Mouse (Mus musculus): Measurements from ENCODE around the gene Klf1.
"Not testable (repeated sequence)": the region's sequence is repeated elsewhere in the genome, so short reads cannot be mapped to it uniquely, and the experiment has no call there.

The Klf1 gene

DNA sequence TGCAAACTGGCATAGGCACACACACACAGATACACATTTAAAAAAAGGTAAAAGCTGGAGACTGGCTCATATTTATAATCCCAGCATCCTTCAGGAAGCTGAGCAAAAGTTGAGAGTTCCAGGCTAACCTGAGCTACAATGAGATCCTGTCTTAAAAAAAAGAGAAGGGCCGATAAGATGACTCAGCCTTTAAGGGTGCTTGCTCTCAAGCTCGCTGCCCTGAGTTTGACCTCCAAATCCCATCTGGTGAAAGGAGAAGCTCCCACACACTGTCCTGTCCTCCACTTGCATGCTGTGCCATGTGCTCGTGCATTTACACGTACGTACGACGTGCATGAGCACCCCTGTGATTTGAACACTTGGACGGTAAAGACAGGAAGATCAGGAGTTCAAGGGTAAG is 5.8 kb downstream of the Klf1 start:
- in situ Hi-C loops (cut with MboI), result no loop called here

GRCm38 (mm10) chr8:84907979-84908378 is 6.3 kb downstream of the Klf1 start:
- in situ Hi-C loops (cut with MboI), result not testable (repeated sequence)

DNA sequence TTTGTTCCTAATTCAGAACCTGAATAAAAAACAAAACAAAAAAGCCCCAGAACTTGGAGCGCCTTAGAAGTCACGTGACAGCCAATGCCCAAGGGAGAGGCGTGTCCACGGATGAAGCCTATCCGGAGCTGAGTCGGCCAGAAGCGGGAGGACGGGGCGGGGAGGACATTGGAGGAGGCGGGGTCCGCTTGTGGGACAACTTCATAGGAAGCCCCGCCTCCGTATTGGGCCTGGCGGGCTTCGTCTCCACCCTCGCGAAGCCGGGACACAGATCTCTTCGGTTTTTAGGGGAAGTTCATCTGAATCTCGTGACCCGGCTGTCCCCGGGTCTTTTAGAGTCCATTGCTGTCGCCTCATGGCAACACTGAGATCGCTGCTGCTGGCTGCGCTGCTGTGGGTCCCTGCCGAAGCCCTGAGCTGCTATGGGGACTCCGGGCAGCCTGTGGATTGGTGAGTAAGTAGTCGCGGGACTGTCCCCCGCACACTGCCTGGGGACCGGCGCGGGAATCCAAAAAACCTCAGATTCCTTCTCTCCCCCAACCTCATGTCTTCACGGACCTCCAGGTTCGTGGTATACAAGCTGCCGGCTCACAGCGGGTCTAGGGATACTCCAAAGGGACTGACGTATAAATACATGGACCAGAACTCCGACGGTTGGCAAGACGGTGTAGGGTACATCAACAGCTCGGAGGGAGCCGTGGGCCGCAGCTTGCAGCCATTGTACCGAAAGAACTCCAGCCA is 6.9 kb downstream of the Klf1 start, which contains the start of gene Dnase2a:
TSS of gene Dnase2a (plus strand) at position 140 of the 741 bp plus-strand sequence.
- in situ Hi-C loops (cut with MboI), result no loop called here

DNA sequence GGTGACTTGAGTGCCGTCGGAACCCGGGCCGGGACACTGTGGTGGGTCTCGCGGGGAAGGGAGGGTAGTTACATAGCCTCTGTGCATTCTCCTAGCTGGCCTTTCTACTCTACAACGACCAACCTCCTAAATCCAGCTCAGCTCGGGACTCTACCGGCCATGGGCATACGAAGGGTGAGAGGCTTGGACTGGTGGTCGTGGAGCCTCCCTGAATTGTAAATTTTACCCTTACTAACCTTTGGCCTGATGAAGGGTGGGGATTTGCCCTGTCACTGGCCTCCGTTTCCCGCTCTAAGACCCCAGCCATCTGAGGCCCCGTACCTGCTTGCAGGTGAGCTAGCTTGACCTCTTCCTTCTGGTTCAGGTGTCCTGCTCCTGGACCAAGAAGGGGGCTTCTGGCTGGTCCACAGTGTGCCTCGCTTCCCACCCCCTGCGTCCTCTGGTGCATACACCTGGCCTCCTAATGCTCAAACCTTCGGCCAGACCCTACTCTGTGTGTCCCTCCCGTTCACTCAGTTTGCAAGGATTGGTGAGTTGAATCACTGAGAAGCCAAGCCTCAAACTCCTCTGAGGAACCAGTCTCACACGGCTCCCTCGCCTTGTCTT is 7.5 kb downstream of the Klf1 start:
- in situ Hi-C loops (cut with MboI), result no loop called here

- in situ Hi-C loops (cut with MboI), result no loop called here
Measured at GRCm38 (mm10) chr8:84909949-84910348, 8.2 kb downstream of the Klf1 start.

- in situ Hi-C loops (cut with MboI), result no loop called here
Measured at GRCm38 (mm10) chr8:84910551-84910950, 8.8 kb downstream of the Klf1 start.

DNA sequence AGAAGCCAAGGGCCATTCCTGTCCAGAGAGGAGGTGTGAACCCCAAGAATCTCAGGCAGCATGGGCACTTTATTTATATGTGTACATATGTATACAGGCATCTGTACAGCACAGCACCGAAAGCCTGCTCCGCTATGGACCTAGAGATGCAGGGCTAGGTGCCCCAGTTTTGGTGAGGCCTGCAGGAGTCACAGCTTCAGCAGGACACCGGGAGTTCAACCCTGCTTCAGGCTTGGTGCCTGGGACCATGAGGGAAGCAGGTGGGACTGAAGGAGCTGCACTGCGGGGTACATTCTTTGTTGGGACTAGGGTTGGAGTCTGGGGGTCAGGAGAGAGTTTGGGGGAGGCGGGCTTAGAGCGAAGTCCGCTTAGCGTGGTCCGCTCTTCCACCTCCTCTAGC is 10.1 kb downstream of the Klf1 start:
- in situ Hi-C loops (cut with MboI), result no loop called here

DNA sequence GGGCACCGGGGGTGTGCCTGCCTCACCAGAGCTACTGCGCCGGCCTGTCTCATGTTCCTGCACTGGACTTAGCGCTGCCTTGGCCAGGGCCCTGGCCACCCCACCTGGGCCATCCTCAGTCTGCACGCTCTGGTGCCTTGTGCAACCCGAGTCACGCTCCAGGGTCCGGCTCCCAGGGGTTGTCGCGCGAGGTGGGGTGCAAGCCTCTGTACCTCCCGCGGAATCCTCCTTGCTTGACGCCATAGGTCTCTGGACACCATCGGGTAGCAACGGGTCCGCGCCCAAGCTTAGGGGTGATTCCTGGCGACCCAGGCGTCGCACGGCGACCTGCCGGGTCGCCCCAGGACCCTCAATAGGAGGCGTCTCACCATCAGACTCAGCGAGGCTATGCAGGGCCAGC is 10.7 kb downstream of the Klf1 start:
- in situ Hi-C loops (cut with MboI), result no loop called here

DNA sequence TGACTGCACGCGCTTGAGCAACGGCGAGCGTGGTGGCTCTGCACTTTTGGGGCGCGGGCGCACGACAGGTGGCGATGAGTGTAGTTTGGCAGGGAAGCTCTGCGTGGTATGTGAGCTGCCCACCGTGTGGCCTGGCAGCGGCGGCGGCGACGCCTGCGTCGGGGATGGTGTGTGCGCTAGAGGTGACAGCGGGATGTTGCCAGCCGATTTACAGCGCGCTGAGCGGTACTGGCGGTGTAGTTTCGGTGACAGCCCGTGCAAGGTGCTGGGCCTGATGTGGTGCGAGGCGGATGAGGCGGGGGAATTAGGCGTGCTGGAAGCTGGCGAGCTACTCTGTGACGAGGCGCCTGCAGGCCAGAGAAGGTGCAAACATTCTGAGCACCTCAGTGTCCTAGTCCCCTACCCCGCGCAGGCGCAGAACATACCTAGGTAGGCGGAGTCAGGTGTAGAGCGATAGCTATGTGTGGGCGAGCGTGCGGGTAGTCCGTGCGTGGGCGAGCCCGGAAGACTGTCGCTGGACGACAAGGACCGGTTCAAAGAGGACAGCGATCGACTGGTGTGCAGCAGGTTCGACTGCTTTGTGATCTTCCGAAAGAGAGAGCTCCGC is 11.3 kb downstream of the Klf1 start:
- in situ Hi-C loops (cut with MboI), result no loop called here

- in situ Hi-C loops (cut with MboI), result no loop called here
Measured at GRCm38 (mm10) chr8:84913502-84913900, 11.8 kb downstream of the Klf1 start.

GRCm38 (mm10) chr8:84913960-84914359 is 12.2 kb downstream of the Klf1 start:
- in situ Hi-C loops (cut with MboI), result no loop called here

GRCm38 (mm10) chr8:84915269-84915668 is 13.5 kb downstream of the Klf1 start:
- in situ Hi-C loops (cut with MboI), result no loop called here

- in situ Hi-C loops (cut with MboI), result no loop called here
Measured at GRCm38 (mm10) chr8:84917781-84918180, 16.1 kb downstream of the Klf1 start.

GRCm38 (mm10) chr8:84918646-84919045 is 16.9 kb downstream of the Klf1 start:
- in situ Hi-C loops (cut with MboI), result no loop called here

- in situ Hi-C loops (cut with MboI), result no loop called here
Measured at GRCm38 (mm10) chr8:84921596-84921995, 19.9 kb downstream of the Klf1 start.

DNA sequence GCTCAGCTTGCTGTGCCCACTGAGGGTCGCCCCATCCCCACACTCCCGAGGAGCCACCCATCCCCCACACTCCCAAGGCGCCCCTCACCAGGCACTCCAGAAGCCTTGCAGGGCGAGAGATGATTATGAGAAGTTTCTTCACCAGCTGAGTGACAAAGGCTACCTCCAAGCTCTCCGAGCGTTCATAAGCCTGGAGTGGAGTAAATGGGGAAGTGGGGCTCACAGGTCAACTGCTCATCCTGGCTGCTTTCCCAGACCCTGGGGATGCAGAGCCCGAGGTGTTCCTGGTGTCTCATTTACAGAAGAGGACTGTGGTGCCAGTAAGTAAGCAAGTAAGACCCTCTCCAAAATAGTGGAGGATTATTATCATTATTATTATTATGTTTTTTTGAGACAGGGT is 23.8 kb downstream of the Klf1 start:
- in situ Hi-C loops (cut with MboI), result no loop called here

DNA sequence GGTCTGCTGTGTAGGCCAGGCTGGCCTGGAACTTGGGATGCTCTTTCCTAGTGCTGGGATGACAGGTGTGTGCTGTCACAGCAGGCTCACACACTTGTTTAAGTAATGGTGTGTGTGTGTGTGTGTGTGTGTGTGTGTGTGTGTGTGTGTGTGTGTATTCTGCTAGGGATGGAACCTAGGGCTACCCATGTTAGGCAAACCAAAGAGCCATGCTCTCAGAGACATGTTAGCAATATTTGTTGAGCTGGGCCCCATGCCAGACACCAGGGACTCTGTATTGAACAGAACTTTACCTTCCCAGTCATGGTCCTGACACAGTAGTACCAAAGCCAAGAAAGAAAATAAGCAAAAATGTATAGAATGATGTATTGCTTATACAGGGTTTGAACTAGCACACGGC is 25.8 kb downstream of the Klf1 start:
- in situ Hi-C loops (cut with MboI), result no loop called here

GRCm38 (mm10) chr8:84928456-84929306 is 27.0 kb downstream of the Klf1 start:
- in situ Hi-C loops (cut with MboI), result no loop called here

GRCm38 (mm10) chr8:84930582-84930981 is 28.9 kb downstream of the Klf1 start:
- in situ Hi-C loops (cut with MboI), result no loop called here

DNA sequence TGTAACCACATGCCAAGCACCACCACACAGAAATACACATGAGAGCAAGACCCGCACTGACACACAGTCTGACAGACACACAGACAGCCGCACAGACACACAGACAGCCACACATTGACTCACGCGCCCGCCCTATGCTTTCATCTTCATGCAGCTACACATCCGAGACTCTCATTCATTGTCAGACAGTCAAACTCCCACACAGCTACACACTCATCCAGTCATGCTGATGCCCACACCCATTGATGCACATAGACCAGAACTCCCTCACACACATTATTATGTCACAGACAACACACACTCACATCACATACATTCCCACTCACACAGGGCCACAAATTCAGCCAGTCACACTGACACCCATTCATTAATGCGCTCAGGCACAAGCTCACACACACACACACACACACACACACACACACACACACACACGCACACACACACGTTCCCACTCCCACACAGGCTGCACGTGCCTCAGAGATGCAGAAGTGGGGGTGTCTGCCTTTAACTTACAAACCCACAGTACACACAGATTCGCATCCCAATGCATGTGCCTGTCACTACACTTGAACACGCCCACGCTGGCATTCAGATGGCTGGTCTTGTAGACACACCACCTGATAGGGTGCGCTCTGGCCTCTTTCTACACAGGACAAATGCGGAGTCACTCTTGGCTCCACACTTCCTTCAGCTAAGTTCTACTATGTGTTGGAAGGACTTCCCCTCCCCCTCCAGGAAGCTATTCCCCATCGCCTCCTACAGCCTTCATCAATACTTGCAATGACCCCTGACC is 32.2 kb downstream of the Klf1 start:
- in situ Hi-C loops (cut with MboI), result no loop called here

DNA sequence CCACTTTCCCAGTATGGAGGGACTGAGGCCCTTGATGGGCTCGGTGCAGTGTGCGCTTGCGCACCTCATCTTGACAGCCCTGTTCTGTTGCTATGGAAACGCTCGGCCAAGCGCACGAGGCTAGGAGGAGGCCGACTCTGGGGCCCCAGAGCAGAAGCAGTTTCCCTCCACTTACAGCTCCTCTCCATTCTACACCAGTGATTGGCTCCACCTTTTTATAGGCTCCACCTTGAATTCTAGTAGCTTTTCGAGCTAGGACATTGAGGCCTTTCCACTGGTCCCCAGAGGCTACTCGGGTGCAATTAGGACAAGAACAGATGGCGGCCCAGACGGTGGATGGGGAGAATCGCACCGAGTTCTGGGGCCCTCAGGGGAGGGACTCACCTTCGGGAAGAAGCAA is 33.1 kb downstream of the Klf1 start:
- in situ Hi-C loops (cut with MboI), result no loop called here

GRCm38 (mm10) chr8:84935489-84935888 is 33.8 kb downstream of the Klf1 start:
- in situ Hi-C loops (cut with MboI), result no loop called here
